In genomic region chr8:95781085-95781484, GRCm38 (mm10) we compare ENCODE assay signal across 19 mouse cellular contexts. TPM values are rescaled to one million over a fixed set of nuclear protein-coding genes. Genes with fewer than 3 reads are reported as not detected.
DNase-seq lines count a peak whose midpoint lies in the region; ATAC-seq and TF ChIP-seq lines count a peak whose summit lies in the region.
"Had no signal": no experiment of that assay in that cellular context is flagged by ENCODE, and none has a peak within 500 bp of the region (broad histone marks: within the 10 kb centered on the region; RNA-seq: fewer than 3 reads in every experiment).

No protein-coding gene starts in this region.

- no peak overlapping the region for H3K4me3 ChIP-seq in heart, embryonic 13.5 days
- H3K4me3 ChIP-seq in heart, adult 2 months = no peak overlapping the region
- H3K4me3 ChIP-seq in kidney, embryonic 14.5 days (ENCODE audit: low read length) = no peak overlapping the region
- H3K4me3 ChIP-seq in lung, embryonic 16.5 days (ENCODE audit: low read length) = no peak overlapping the region
- H3K4me3 ChIP-seq in MEL (ENCODE audit: control insufficient read depth in 1 of 2, insufficient read depth in 1 of 2, low read depth in 2 of 2, low read length in 2 of 2) = no peak overlapping the region
- H3K4me3 ChIP-seq in forebrain, embryonic 11.5 days (ENCODE audit: low read depth, low read length) = no peak overlapping the region
- H3K4me3 ChIP-seq: embryonic facial prominence, embryonic 10.5 days; heart, embryonic 12.5 days; hindbrain, embryonic 10.5 days had no signal

- peak overlapping the region; percentile 7; the same call in 1 of the 2 replicates for H3K27ac ChIP-seq in heart, embryonic 13.5 days (replicated peaks)
- no peak overlapping the region for H3K27ac ChIP-seq in heart, adult 2 months
- no peak overlapping the region for H3K27ac ChIP-seq in kidney, embryonic 14.5 days (ENCODE audit: low read depth, low read length)
- H3K27ac ChIP-seq in lung, embryonic 16.5 days (ENCODE audit: low read length) = 0 out of 2 replicates have a peak overlapping the region, but pooled peaks have one; percentile 27
- no peak overlapping the region for H3K27ac ChIP-seq in MEL (ENCODE audit: control insufficient read depth, low read depth, low read length)
- no peak overlapping the region for H3K27ac ChIP-seq in forebrain, embryonic 11.5 days (ENCODE audit: low read depth, low read length)
- H3K27ac ChIP-seq: embryonic facial prominence, embryonic 10.5 days; hindbrain, embryonic 10.5 days; hindbrain, embryonic 14.5 days had no signal

- no peaks in the 10 kb centered on the region for H3K27me3 ChIP-seq in heart, embryonic 13.5 days (replicated peaks)
- H3K27me3 ChIP-seq in heart, adult 2 months (ENCODE audit: control insufficient read depth, insufficient read depth, low read length) = no peaks in the 10 kb centered on the region
- no peaks in the 10 kb centered on the region for H3K27me3 ChIP-seq in kidney, embryonic 14.5 days (ENCODE audit: control insufficient read depth, insufficient read depth, low read length)
- no peaks in the 10 kb centered on the region for H3K27me3 ChIP-seq in lung, embryonic 16.5 days (ENCODE audit: control insufficient read depth, insufficient read depth, low read depth, low read length)
- H3K27me3 ChIP-seq in MEL (ENCODE audit: control insufficient read depth in 1 of 2, insufficient read depth in 2 of 2, low read length in 2 of 2) = no peaks in the 10 kb centered on the region
- no peaks in the 10 kb centered on the region for H3K27me3 ChIP-seq in forebrain, embryonic 11.5 days (ENCODE audit: control insufficient read depth, insufficient read depth, low read length)
- H3K27me3 ChIP-seq: heart, embryonic 12.5 days had no signal

- ATAC-seq in heart, embryonic 13.5 days (ENCODE audit: extremely low read depth, insufficient number of reproducible peaks, low FRiP score, low TSS enrichment) = no peak
- ATAC-seq in kidney, embryonic 14.5 days (ENCODE audit: low FRiP score, low TSS enrichment) = peak; percentile 12; the same call in 1 of the 2 replicates
- peak; percentile 53 for ATAC-seq in lung, embryonic 16.5 days (ENCODE audit: low read depth)
- no peak for ATAC-seq in forebrain, embryonic 11.5 days (replicated peaks; ENCODE audit: low FRiP score)
- ATAC-seq: forebrain, embryonic 16.5 days had no signal

- no peak for DNase-seq in heart, adult 2 months
- DNase-seq in kidney, adult 9 months = no peak
- no peak for DNase-seq in lung, postnatal 25 days (ENCODE audit: low spot score)
- DNase-seq in MEL (ENCODE audit: low read depth, low spot score) = peak; percentile 50
- DNase-seq in forebrain, embryonic 11.5 days (ENCODE audit: low spot score) = no peak
- DNase-seq: adrenal gland, adult 8-10 months; adrenal gland, postnatal 36 days; cerebellum, adult 2 months; cerebellum, postnatal 10 days; gastrocnemius, postnatal 10 days; heart, adult 18-20 months had no signal

- no peak for TF ChIP-seq POLR2A in heart, adult 2 months (IDR thresholded peaks at IDR 0.05; ENCODE audit: insufficient read depth, low read depth, low read length)
- TF ChIP-seq POLR2A in MEL (IDR thresholded peaks at IDR 0.05; ENCODE audit: control insufficient read depth in 1 of 2, insufficient read depth in 1 of 2, low read depth in 1 of 2, low read length in 2 of 2, poor library complexity in 1 of 2) = no peak

- peaks cover 5% of the 10 kb centered on the region for H3K9me3 ChIP-seq in heart, embryonic 13.5 days
- H3K9me3 ChIP-seq in kidney, embryonic 14.5 days (ENCODE audit: control insufficient read depth, low read length) = no peaks in the 10 kb centered on the region; the same call in 1 of the 2 replicates
- H3K9me3 ChIP-seq in lung, embryonic 16.5 days (ENCODE audit: control insufficient read depth, low read length) = peaks cover 5% of the 10 kb centered on the region; the same call in 1 of the 2 replicates
- no peaks in the 10 kb centered on the region for H3K9me3 ChIP-seq in MEL (replicated peaks; ENCODE audit: insufficient read depth, low read length)
- H3K9me3 ChIP-seq in forebrain, embryonic 11.5 days (ENCODE audit: control insufficient read depth, low read length) = no peaks in the 10 kb centered on the region
- H3K9me3 ChIP-seq: heart, embryonic 12.5 days had no signal

- no peak for TF ChIP-seq CTCF in heart, adult 2 months (IDR thresholded peaks at IDR 0.05)
- TF ChIP-seq CTCF in MEL (IDR thresholded peaks at IDR 0.05 in 2 of 3, conservative IDR thresholded peaks at IDR 0.05 in 1 of 3; ENCODE audit: control insufficient read depth in 1 of 3, insufficient read depth in 1 of 3, low read depth in 2 of 3, low read length in 3 of 3, poor library complexity in 1 of 3, severe bottlenecking in 1 of 3) = no peak

- TF ChIP-seq RAD21 in MEL (IDR thresholded peaks at IDR 0.05; ENCODE audit: low read depth, low read length) = no peak

- TF ChIP-seq EP300 in heart, adult 2 months (IDR thresholded peaks at IDR 0.05; ENCODE audit: insufficient read depth, low read depth, low read length) = no peak
- TF ChIP-seq EP300 in MEL (IDR thresholded peaks at IDR 0.05; ENCODE audit: low read depth in 1 of 2, low read length in 2 of 2) = no peak

- no peak overlapping the region for H3K9ac ChIP-seq in heart, embryonic 13.5 days
- H3K9ac ChIP-seq in heart, adult 2 months (ENCODE audit: low read depth, low read length) = no peak overlapping the region
- H3K9ac ChIP-seq in kidney, embryonic 14.5 days (ENCODE audit: low read depth, low read length) = no peak overlapping the region
- H3K9ac ChIP-seq in lung, embryonic 16.5 days (ENCODE audit: low read length) = no peak overlapping the region
- no peak overlapping the region for H3K9ac ChIP-seq in MEL (ENCODE audit: control insufficient read depth, low read depth, low read length, poor library complexity, severe bottlenecking)
- no peak overlapping the region for H3K9ac ChIP-seq in forebrain, embryonic 11.5 days (ENCODE audit: low read length)
- H3K9ac ChIP-seq: heart, embryonic 12.5 days; hindbrain, embryonic 14.5 days had no signal

- 68% methylated on average over 3 of the region's 3 CpGs for WGBS in heart, embryonic 13.5 days
- 68% methylated on average over 3 of the region's 3 CpGs for WGBS in heart, adult 2 months
- WGBS in kidney, embryonic 14.5 days = 89% methylated on average over 3 of the region's 3 CpGs
- WGBS in lung, embryonic 16.5 days = 86% methylated on average over 3 of the region's 3 CpGs
- 93% methylated on average over 3 of the region's 3 CpGs for WGBS in forebrain, embryonic 11.5 days

- intact Hi-C loops in heart, adult 2 months (cut with DNase I) = no loop called here

- peaks cover 75% of the 10 kb centered on the region for H3K36me3 ChIP-seq in heart, embryonic 13.5 days
- H3K36me3 ChIP-seq in heart, adult 2 months (ENCODE audit: control insufficient read depth, insufficient read depth, low read length) = peaks cover 8% of the 10 kb centered on the region
- H3K36me3 ChIP-seq in kidney, embryonic 14.5 days (ENCODE audit: control insufficient read depth, insufficient read depth, low read length) = peaks cover 56% of the 10 kb centered on the region
- H3K36me3 ChIP-seq in lung, embryonic 16.5 days (ENCODE audit: control insufficient read depth, insufficient read depth, low read length) = peaks cover 24% of the 10 kb centered on the region
- peaks cover 17 to 50% of the 10 kb centered on the region in 2 experiments for H3K36me3 ChIP-seq in MEL (ENCODE audit: control insufficient read depth in 1 of 2, insufficient read depth in 2 of 2, low read length in 2 of 2)
- H3K36me3 ChIP-seq in forebrain, embryonic 11.5 days (ENCODE audit: control insufficient read depth, insufficient read depth, low read length) = peaks cover 14% of the 10 kb centered on the region

- peaks cover 8% of the 10 kb centered on the region for H3K79me2 ChIP-seq in heart, adult 2 months (replicated peaks; ENCODE audit: control insufficient read depth, insufficient read depth, low read length)
- H3K79me2 ChIP-seq in MEL (ENCODE audit: control insufficient read depth, insufficient read depth, low read length, poor library complexity) = peaks cover 48% of the 10 kb centered on the region

- peaks cover 19% of the 10 kb centered on the region for H3K4me1 ChIP-seq in heart, embryonic 13.5 days
- peaks cover 1% of the 10 kb centered on the region; the same call in 1 of the 2 replicates for H3K4me1 ChIP-seq in heart, adult 2 months (ENCODE audit: control insufficient read depth, insufficient read depth, low read length)
- no peaks in the 10 kb centered on the region for H3K4me1 ChIP-seq in kidney, embryonic 14.5 days (ENCODE audit: control insufficient read depth, insufficient read depth, low read length)
- H3K4me1 ChIP-seq in lung, embryonic 16.5 days (replicated peaks; ENCODE audit: control insufficient read depth, insufficient read depth, low read length) = no peaks in the 10 kb centered on the region
- peaks cover 3 to 12% of the 10 kb centered on the region in 2 experiments; a peak in 3 of 4 replicates for H3K4me1 ChIP-seq in MEL (ENCODE audit: control insufficient read depth in 1 of 2, insufficient read depth in 2 of 2, low read length in 2 of 2)
- H3K4me1 ChIP-seq in forebrain, embryonic 11.5 days (replicated peaks; ENCODE audit: control insufficient read depth, insufficient read depth, low read length) = no peaks in the 10 kb centered on the region
- H3K4me1 ChIP-seq: embryonic facial prominence, embryonic 10.5 days; hindbrain, embryonic 10.5 days had no signal

- no peak overlapping the region for H3K4me2 ChIP-seq in heart, embryonic 13.5 days
- H3K4me2 ChIP-seq in kidney, embryonic 14.5 days (replicated peaks; ENCODE audit: low read depth, low read length) = no peak overlapping the region
- no peak overlapping the region for H3K4me2 ChIP-seq in lung, embryonic 16.5 days (ENCODE audit: low read depth, low read length)
- no peak overlapping the region for H3K4me2 ChIP-seq in forebrain, embryonic 11.5 days (ENCODE audit: low read depth, low read length, severe bottlenecking)
- H3K4me2 ChIP-seq: heart, embryonic 12.5 days; hindbrain, embryonic 14.5 days had no signal

RNA-seq across cellular contexts. Expression of gene Cnot1, which starts 26.2 kb away (rescaled TPM):
- polyA plus RNA-seq in heart, embryonic 13.5 days (2015; fragmentation: Nextera tagmentation; extraction: Ambion mirVana) = 42.8 and 47.4 TPM in 2 replicates
- total RNA-seq in heart, adult 2 months (2021) = 100 to 1,000 TPM; 107 to 116 TPM
- 51.0 and 86.7 TPM in 2 replicates for polyA plus RNA-seq in heart, adult 2 months (2012; rRNA removed)
- polyA plus RNA-seq in kidney, embryonic 14.5 days (2014; fragmentation: Nextera tagmentation; extraction: Ambion mirVana) = 75.4 and 128 TPM in 2 replicates
- polyA plus RNA-seq in lung, embryonic 16.5 days (2015; fragmentation: Nextera tagmentation; extraction: Ambion mirVana) = 65.9 and 74.6 TPM in 2 replicates
- 119 and 158 TPM in 2 replicates for total RNA-seq in MEL (2012; rRNA removed)
- 1,000 to 10,000 TPM in 1 of 2 experiments, 100 to 1,000 TPM in 1; 259 to 3,440 TPM for polyA plus RNA-seq in MEL (2012; ENCODE audit: insufficient read depth in 1 of 2, insufficient read length in 2 of 2, low read depth in 1 of 2, low replicate concordance in 2 of 2, missing spikeins in 1 of 2)
- polyA plus RNA-seq in forebrain, embryonic 11.5 days (2014; fragmentation: Nextera tagmentation; extraction: Ambion mirVana) = 133 and 136 TPM in 2 replicates

RNA-seq across cellular contexts. Expression of gene Sap18b, which starts 44.1 kb away (rescaled TPM):
- 255 and 274 TPM in 2 replicates for polyA plus RNA-seq in heart, embryonic 13.5 days (2015; fragmentation: Nextera tagmentation; extraction: Ambion mirVana)
- total RNA-seq in heart, adult 2 months (2021) = 10 to 100 TPM; 77.6 to 92.9 TPM
- 48.8 and 52.2 TPM in 2 replicates for polyA plus RNA-seq in heart, adult 2 months (2012; rRNA removed)
- 359 and 395 TPM in 2 replicates for polyA plus RNA-seq in kidney, embryonic 14.5 days (2014; fragmentation: Nextera tagmentation; extraction: Ambion mirVana)
- 318 and 339 TPM in 2 replicates for polyA plus RNA-seq in lung, embryonic 16.5 days (2015; fragmentation: Nextera tagmentation; extraction: Ambion mirVana)
- total RNA-seq in MEL (2012; rRNA removed) = 157 and 182 TPM in 2 replicates
- polyA plus RNA-seq in MEL (2012; ENCODE audit: insufficient read depth in 1 of 2, insufficient read length in 2 of 2, low read depth in 1 of 2, low replicate concordance in 2 of 2, missing spikeins in 1 of 2) = 100 to 1,000 TPM in 1 of 2 experiments, not detected in 1; 354 TPM
- 327 and 379 TPM in 2 replicates for polyA plus RNA-seq in forebrain, embryonic 11.5 days (2014; fragmentation: Nextera tagmentation; extraction: Ambion mirVana)

Comparison
In these comparisons a context has a peak if more than half of its experiments do, and no peak if none do; other contexts are left out.
1. H3K27ac ChIP-seq: peak in heart, embryonic 13.5 days (single experiment) and lung, embryonic 16.5 days (single experiment); none in heart, adult 2 months (single experiment), kidney, embryonic 14.5 days (single experiment), MEL (single experiment) and forebrain, embryonic 11.5 days (single experiment).
2. ATAC-seq: peak in kidney, embryonic 14.5 days (single experiment) and lung, embryonic 16.5 days (single experiment); none in heart, embryonic 13.5 days (single experiment) and forebrain, embryonic 11.5 days (single experiment).